Mouse (Mus musculus) ES-E14 (cell line): ENCODE measurements around the gene Asb16.

Source experiments
- CHD2 ChIP-seq: IDR thresholded peaks from 2 replicates; pipeline ENCODE4 v1.6.1; 2014; ENCODE audit warnings: mild to moderate bottlenecking, low read depth, low read length, inconsistent platforms
- HCFC1 ChIP-seq: IDR thresholded peaks from 2 replicates; pipeline ENCODE4 v1.6.1; 2012; ENCODE audit warnings: low read length, inconsistent platforms, borderline replicate concordance; ENCODE audit not compliant: insufficient read depth
- ZNF384 ChIP-seq: IDR thresholded peaks from 2 replicates; pipeline ENCODE4 v1.6.1; 2012; ENCODE audit warnings: low read depth, low read length, inconsistent platforms

GRCm38 (mm10) chr11:102221954-102222351 is 46.6 kb upstream of the Asb16 start:
- TF ChIP-seq ZNF384 (no peak), HCFC1 (no peak), CHD2 (no peak)
